Mouse (Mus musculus): Measurements from ENCODE around the gene Pard6b.

- TF ChIP-seq POLR2A (IDR thresholded peaks at IDR 0.05; ENCODE audit: insufficient read depth, low read length), result no peak
- TF ChIP-seq CTCF (IDR thresholded peaks at IDR 0.05; ENCODE audit: low read depth, low read length), result no peak
These were observed 17.1 kb upstream of the Pard6b start for GRCm38 (mm10) chr2:168063712-168064111.
